In the genomic region with DNA sequence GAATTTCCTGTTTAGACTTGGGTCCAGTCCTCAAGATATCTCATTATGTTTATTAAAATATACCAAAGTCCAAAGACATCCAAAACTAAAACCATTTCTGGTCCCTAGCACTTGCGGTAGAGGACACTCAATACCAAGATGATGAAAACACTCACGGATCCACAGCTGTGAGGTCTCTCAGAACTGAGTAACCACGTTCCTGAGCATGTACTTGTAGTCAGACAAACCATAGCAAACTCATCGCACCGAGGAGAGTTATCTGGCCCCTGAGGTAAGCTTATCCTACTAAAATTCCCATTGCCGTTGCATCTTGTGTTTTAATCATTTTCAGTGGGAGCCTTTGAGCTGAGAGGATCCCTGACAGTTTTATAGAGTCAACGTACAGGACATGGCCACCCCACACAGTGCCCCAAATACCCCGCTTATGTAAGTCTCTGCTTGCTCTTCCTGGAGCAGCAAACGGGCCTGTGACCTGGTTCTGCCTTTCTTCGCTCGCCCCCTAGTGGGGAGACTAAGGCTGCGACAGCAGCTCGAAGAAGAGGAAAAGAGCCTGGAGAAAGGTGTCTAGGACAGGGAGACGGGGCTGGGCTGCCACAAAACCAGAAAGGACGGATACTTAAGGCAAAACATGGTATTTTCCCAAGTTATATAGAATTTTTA, we compare ENCODE assay signal across 8 mouse cellular contexts.
DNase-seq lines count a peak whose midpoint lies in the region; ATAC-seq and TF ChIP-seq lines count a peak whose summit lies in the region.

No protein-coding gene starts in this region.

- in situ Hi-C loops in ES-E14 (cut with MboI; ENCODE audit: low sequenced_read_pairs in 2 of 2, unreplicated experiment in 2 of 2) = loop anchor here (5.0 to 10.0 kb wide), 3 partner anchors 166 to 356 kb away; no protein-coding TSS in a partner anchor

- peak overlapping the region; percentile 16; the same call in 1 of the 2 replicates for H3K4me2 ChIP-seq in forebrain, embryonic 14.5 days (ENCODE audit: low read length)
- H3K4me2 ChIP-seq in hindbrain, embryonic 11.5 days (replicated peaks; ENCODE audit: low read depth, low read length) = no peak overlapping the region

- 19% methylated on average over 15 of the region's 15 CpGs for WGBS in forebrain, embryonic 14.5 days
- 35% methylated on average over 15 of the region's 15 CpGs for WGBS in hindbrain, embryonic 11.5 days

- no peak overlapping the region for H3K27ac ChIP-seq in ES-E14 (ENCODE audit: insufficient read depth, low read depth, low read length, poor library complexity, severe bottlenecking)
- H3K27ac ChIP-seq in forebrain, embryonic 14.5 days (ENCODE audit: low read depth, low read length) = no peak overlapping the region
- no peak overlapping the region for H3K27ac ChIP-seq in hindbrain, embryonic 11.5 days (ENCODE audit: low read depth, low read length)

- no peak overlapping the region for H3K9ac ChIP-seq in ES-E14 (ENCODE audit: insufficient read depth, low read depth, low read length, poor library complexity, severe bottlenecking)
- H3K9ac ChIP-seq in forebrain, embryonic 14.5 days (ENCODE audit: low read length) = no peak overlapping the region
- H3K9ac ChIP-seq in hindbrain, embryonic 11.5 days (ENCODE audit: low read depth, low read length) = no peak overlapping the region

- no peaks in the 10 kb centered on the region for H3K9me3 ChIP-seq in ES-E14 (ENCODE audit: control insufficient read depth, insufficient read depth, low read depth, low read length)
- no peaks in the 10 kb centered on the region for H3K9me3 ChIP-seq in forebrain, embryonic 14.5 days (replicated peaks; ENCODE audit: control insufficient read depth, low read length)
- H3K9me3 ChIP-seq in hindbrain, embryonic 11.5 days (ENCODE audit: control insufficient read depth, low read length) = no peaks in the 10 kb centered on the region

- no peaks in the 10 kb centered on the region for H3K27me3 ChIP-seq in forebrain, embryonic 14.5 days (replicated peaks; ENCODE audit: control insufficient read depth, insufficient read depth, low read length)
- H3K27me3 ChIP-seq in hindbrain, embryonic 11.5 days (ENCODE audit: control insufficient read depth, insufficient read depth, low read length) = no peaks in the 10 kb centered on the region

- peak; percentile 89 for ATAC-seq in forebrain, embryonic 14.5 days
- ATAC-seq in hindbrain, embryonic 11.5 days (ENCODE audit: low FRiP score) = peak; percentile 82

- H3K4me1 ChIP-seq in ES-E14 (ENCODE audit: control insufficient read depth in 2 of 2, insufficient read depth in 2 of 2, low read length in 2 of 2, poor library complexity in 1 of 2) = no peaks in the 10 kb centered on the region
- H3K4me1 ChIP-seq in forebrain, embryonic 14.5 days (ENCODE audit: control insufficient read depth, insufficient read depth, low read length) = 0 out of 2 replicates have a peak, but pooled peaks cover 7% of the 10 kb centered on the region
- no peaks in the 10 kb centered on the region for H3K4me1 ChIP-seq in hindbrain, embryonic 11.5 days (replicated peaks; ENCODE audit: control insufficient read depth, insufficient read depth, low read length)

- H3K36me3 ChIP-seq in ES-E14 (ENCODE audit: control insufficient read depth, insufficient read depth, low read length, poor library complexity, severe bottlenecking) = no peaks in the 10 kb centered on the region
- H3K36me3 ChIP-seq in forebrain, embryonic 14.5 days (ENCODE audit: control insufficient read depth, insufficient read depth, low read length) = no peaks in the 10 kb centered on the region
- no peaks in the 10 kb centered on the region for H3K36me3 ChIP-seq in hindbrain, embryonic 11.5 days (ENCODE audit: control insufficient read depth, insufficient read depth, low read length)

- H3K4me3 ChIP-seq in ES-E14 (ENCODE audit: insufficient read depth in 1 of 2, low read depth in 1 of 2, low read length in 2 of 2, poor library complexity in 1 of 2, severe bottlenecking in 1 of 2) = no peak overlapping the region
- H3K4me3 ChIP-seq in forebrain, embryonic 14.5 days (ENCODE audit: low read depth, low read length) = no peak overlapping the region
- H3K4me3 ChIP-seq in hindbrain, embryonic 11.5 days (ENCODE audit: low read depth, low read length) = no peak overlapping the region

- DNase-seq in ES-E14 (ENCODE audit: low read depth, low spot score) = peak; percentile 74
- DNase-seq in c-Kit-positive CD71-positive TER-119-negative erythroid progenitor cells, embryonic 14.5 days (ENCODE audit: low read depth) = peak; percentile 17
- DNase-seq in forebrain, embryonic 14.5 days (ENCODE audit: low spot score) = peak; percentile 93
- DNase-seq in hindbrain, embryonic 11.5 days (ENCODE audit: low spot score) = peak; percentile 91
- peak; percentile 80 for DNase-seq in layer of hippocampus, adult 9-11 months
- peak; percentile 84 for DNase-seq in lung, postnatal 25 days (ENCODE audit: low spot score)
- peak; percentile 89 for DNase-seq in retina, postnatal 1 day
- DNase-seq in urinary bladder, postnatal 10 days (ENCODE audit: low spot score) = peak; percentile 61

TF ChIP-seq in ES-E14, 5 proteins besides CTCF, POLR2A, EP300 and RAD21:
- TF ChIP-seq ZC3H11A (IDR thresholded peaks at IDR 0.05; ENCODE audit: borderline replicate concordance, low read depth, low read length) (peak; percentile 96), CHD2 (IDR thresholded peaks at IDR 0.05; ENCODE audit: low read depth, low read length) (no peak)

Comparison
In these comparisons a context has a peak if more than half of its experiments do, and no peak if none do; other contexts are left out.
1. DNase-seq: peak in every context shown above with its lines; median percentile 93 in forebrain, embryonic 14.5 days; 91 in hindbrain, embryonic 11.5 days; 89 in retina, postnatal 1 day; 84 in lung, postnatal 25 days; 80 in layer of hippocampus, adult 9-11 months; 74 in ES-E14; 61 in urinary bladder, postnatal 10 days; 17 in c-Kit-positive CD71-positive TER-119-negative erythroid progenitor cells, embryonic 14.5 days.